Mouse (Mus musculus): Measurements from ENCODE around the gene Olfr1167.
"Not testable (repeated sequence)": the region's sequence is repeated elsewhere in the genome, so short reads cannot be mapped to it uniquely, and the experiment has no call there.

- TF ChIP-seq ELF1 (IDR thresholded peaks at IDR 0.05; ENCODE audit: low read depth, low read length); KAT2A (IDR thresholded peaks at IDR 0.05; ENCODE audit: insufficient replicate concordance, low read length); BHLHE40 (IDR thresholded peaks at IDR 0.05; ENCODE audit: low read depth, low read length); CTCF (conservative IDR thresholded peaks at IDR 0.05 in 1 of 2, IDR thresholded peaks at IDR 0.05 in 1 of 2; ENCODE audit: low read depth in 2 of 2, low read length in 2 of 2); CHD1 (IDR thresholded peaks at IDR 0.05; ENCODE audit: low read depth, low read length); EP300 (IDR thresholded peaks at IDR 0.05; ENCODE audit: low read length); JUND (conservative IDR thresholded peaks at IDR 0.05; ENCODE audit: low read depth, low read length); POLR2A (IDR thresholded peaks at IDR 0.05; ENCODE audit: low read depth, low read length); USF1 (IDR thresholded peaks at IDR 0.05; ENCODE audit: low read depth, low read length); UBTF (IDR thresholded peaks at IDR 0.05; ENCODE audit: low read depth, low read length); MAFK (IDR thresholded peaks at IDR 0.05; ENCODE audit: insufficient replicate concordance, low read length); TBP (conservative IDR thresholded peaks at IDR 0.05; ENCODE audit: low read depth, low read length); SMC3 (IDR thresholded peaks at IDR 0.05; ENCODE audit: low read depth, low read length); TCF12 (IDR thresholded peaks at IDR 0.05; ENCODE audit: low read depth, low read length): not testable (repeated sequence)
These were observed at the start of gene Olfr1167 for GRCm38 (mm10) chr2:88155093-88155492.

Data from CH12.LX (cell line).